Mouse (Mus musculus) activated CD4-positive, CD25-positive, alpha-beta regulatory T cell, adult 4 months (primary cell): ENCODE data around the gene Prm3. TPM values are rescaled to one million over a fixed set of nuclear protein-coding genes. Genes with fewer than 3 reads are reported as not detected.
A peak's percentile ranks its signal among the peaks of the same experiment; 100 is the strongest.

ENCODE experiments used
- ATAC-seq: one replicate; pipeline ENCODE4 v1.8.0; 2017
- polyA plus RNA-seq, 2 experiments: library from polyadenylated mRNA; unstranded; fragments of 100-300 nt; shearing (Covaris generic); gene quantifications; one replicate each; pipeline ENCODE4 v1.2.1; 2017

Gene Prm3
- polyA plus RNA-seq, 2 experiments from 2014 or later, result not detected

- no peak for ATAC-seq
Measured at GRCm38 (mm10) chr16:10770531-10771325, 20.0 kb downstream of the Prm3 start.

GRCm38 (mm10) chr16:10769661-10770060 is 21.1 kb downstream of the Prm3 start:
- ATAC-seq, result peak; percentile 72

GRCm38 (mm10) chr16:10768821-10769220 is 21.9 kb downstream of the Prm3 start:
- ATAC-seq, result no peak

- ATAC-seq, result peak; percentile 12
Measured at GRCm38 (mm10) chr16:10767158-10767557, 23.6 kb downstream of the Prm3 start.

GRCm38 (mm10) chr16:10764323-10764722 is 26.4 kb downstream of the Prm3 start:
- no peak for ATAC-seq

- no peak for ATAC-seq
Measured at GRCm38 (mm10) chr16:10763540-10764264, 27.0 kb downstream of the Prm3 start.

- no peak for ATAC-seq
Measured at GRCm38 (mm10) chr16:10762569-10763180, 28.0 kb downstream of the Prm3 start.

GRCm38 (mm10) chr16:10761182-10761581 is 29.5 kb downstream of the Prm3 start:
- no peak for ATAC-seq

- ATAC-seq, result no peak
Measured at GRCm38 (mm10) chr16:10756168-10756567, 34.5 kb downstream of the Prm3 start.

- no peak for ATAC-seq
Measured at GRCm38 (mm10) chr16:10754521-10755296, 36.0 kb downstream of the Prm3 start.

- no peak for ATAC-seq
Measured at GRCm38 (mm10) chr16:10749824-10750223, 40.9 kb downstream of the Prm3 start.

- no peak for ATAC-seq
Measured at GRCm38 (mm10) chr16:10749226-10749625, 41.5 kb downstream of the Prm3 start.

GRCm38 (mm10) chr16:10741082-10741481 is 49.6 kb downstream of the Prm3 start:
- peak; percentile 96 for ATAC-seq

Other genes with a start within 250 kb of the Prm3 start
- gene Dexi, start 247.9 kb downstream of the Prm3 start, polyA plus RNA-seq, result 1 to 10 TPM; 3.0 to 3.1 TPM
- gene Clec16a, start 245.6 kb downstream of the Prm3 start, polyA plus RNA-seq, result 1 to 10 TPM; 7.0 to 7.8 TPM
- gene Socs1, start 5.4 kb downstream of the Prm3 start, polyA plus RNA-seq, result 1 to 10 TPM; 4.0 to 4.6 TPM
- 1 to 10 TPM; 5.7 to 6.3 TPM for gene Tnp2, start 2.3 kb downstream of the Prm3 start, polyA plus RNA-seq
- not detected for gene Prm2, start 5.2 kb upstream of the Prm3 start, polyA plus RNA-seq
- under 1 TPM in 1 of 2 experiments, not detected in 1; 0.77 TPM for gene Prm1, start 14.9 kb upstream of the Prm3 start, polyA plus RNA-seq
- not detected for gene Gm11172, start 22.0 kb upstream of the Prm3 start, polyA plus RNA-seq
- 1 to 10 TPM; 1.3 to 1.9 TPM for gene Rmi2, start 44.1 kb upstream of the Prm3 start, polyA plus RNA-seq